Mouse (Mus musculus) small intestine, adult 2 months (tissue): ENCODE measurements around the gene Nfe2l3.

Experiments used
- CTCF ChIP-seq: fragments of 200-500 bp; IDR thresholded peaks from 2 replicates; pipeline ENCODE4 v1.5.1; 2012; ENCODE audit warnings: low read depth, mild to moderate bottlenecking, control low read depth, inconsistent platforms, low read length, moderate library complexity, mixed read lengths; ENCODE audit not compliant: insufficient replicate concordance, insufficient read length; ENCODE audit errors: extremely low read depth
- POLR2A ChIP-seq: fragments of 200-500 bp; IDR thresholded peaks from 2 replicates; pipeline ENCODE4 v1.6.1; 2012; ENCODE audit warnings: low read depth, mild to moderate bottlenecking, control low read depth, inconsistent platforms, low read length, moderate library complexity

DNA sequence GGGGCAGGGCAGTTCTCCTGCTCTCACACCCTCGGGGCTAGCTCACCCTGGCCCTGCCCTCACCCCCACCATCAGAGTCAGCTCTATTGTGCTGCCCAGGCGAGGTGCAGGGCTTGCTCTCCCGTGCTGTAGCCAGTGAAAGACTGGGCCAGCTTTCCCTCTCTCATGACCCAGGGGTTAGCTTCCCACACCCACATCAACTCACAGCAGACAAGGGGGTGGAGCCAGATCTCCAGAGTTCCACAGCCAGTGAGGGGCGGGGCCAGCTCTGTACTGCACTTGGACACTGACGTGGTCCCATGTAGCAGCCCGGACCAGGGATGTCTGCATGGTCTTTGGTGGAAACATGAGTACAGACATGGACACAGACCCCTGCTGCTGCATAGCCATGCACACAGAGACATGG, 33.4 kb upstream of the Nfe2l3 start:
- TF ChIP-seq POLR2A (no peak), CTCF (no peak)
